Mouse (Mus musculus): ENCODE results near the gene Ivd. TPM values are rescaled to one million over a fixed set of nuclear protein-coding genes. Genes with fewer than 3 reads are reported as not detected.

Gene Ivd
- total RNA-seq, 2 experiments from 2014 or later, result 50.7 to 57.6 TPM

- intact Hi-C loops (cut with DNase I), result loop anchor here (5.0 to 10.0 kb wide), 3 partner anchors 136 to 619 kb away; partner anchors contain the start of gene Inafm2
- no peak for DNase-seq
Measured at GRCm38 (mm10) chr2:118881019-118881418, 19.3 kb downstream of the Ivd start.

- DNase-seq, result no peak
- intact Hi-C loops (cut with DNase I), result loop anchor here (5.0 to 10.0 kb wide), 3 partner anchors 137 to 620 kb away; partner anchors contain the start of gene Inafm2
Measured at GRCm38 (mm10) chr2:118881956-118882355, 20.2 kb downstream of the Ivd start.

GRCm38 (mm10) chr2:118882840-118883679 lies 21.3 kb downstream of the Ivd start:
- intact Hi-C loops (cut with DNase I), result loop anchor here (5.0 to 10.0 kb wide), 3 partner anchors 138 to 621 kb away; partner anchors contain the start of gene Inafm2
- peak; percentile 84 for DNase-seq

DNA sequence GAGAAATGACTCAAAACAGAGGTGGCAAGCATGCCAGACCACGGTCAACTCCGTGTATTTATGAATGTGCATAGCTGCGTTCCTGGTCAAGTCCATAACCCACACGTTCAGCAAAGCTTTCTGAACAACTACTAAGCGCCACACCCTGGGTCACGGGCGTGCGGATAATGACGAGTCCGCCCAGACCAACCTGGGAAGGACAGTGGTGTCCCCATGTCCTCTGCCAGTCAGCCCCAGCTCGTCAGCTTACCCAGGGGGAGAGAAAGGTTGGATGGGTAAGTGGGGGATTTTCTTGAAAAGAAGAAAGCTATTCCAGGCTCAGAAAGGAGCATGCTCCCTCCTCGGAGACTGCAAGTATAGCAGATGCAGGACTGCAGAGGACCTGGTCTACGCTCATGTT lies 25.7 kb downstream of the Ivd start:
- intact Hi-C loops (cut with DNase I), result loop anchor here (10.0 kb wide), 1 partner anchor 143 kb away; the partner anchor contains the start of gene Inafm2
- DNase-seq, result no peak

GRCm38 (mm10) chr2:118887845-118888548 lies 26.2 kb downstream of the Ivd start:
- intact Hi-C loops (cut with DNase I), result loop anchor here (10.0 kb wide), 1 partner anchor 143 kb away; the partner anchor contains the start of gene Inafm2
- no peak for DNase-seq

- no peak for DNase-seq
- intact Hi-C loops (cut with DNase I), result no loop called here
Measured at GRCm38 (mm10) chr2:118891173-118891572, 29.4 kb downstream of the Ivd start.

- intact Hi-C loops (cut with DNase I), result no loop called here
- DNase-seq, result peak; percentile 42
Measured at GRCm38 (mm10) chr2:118895990-118896913, 34.5 kb downstream of the Ivd start.

DNA sequence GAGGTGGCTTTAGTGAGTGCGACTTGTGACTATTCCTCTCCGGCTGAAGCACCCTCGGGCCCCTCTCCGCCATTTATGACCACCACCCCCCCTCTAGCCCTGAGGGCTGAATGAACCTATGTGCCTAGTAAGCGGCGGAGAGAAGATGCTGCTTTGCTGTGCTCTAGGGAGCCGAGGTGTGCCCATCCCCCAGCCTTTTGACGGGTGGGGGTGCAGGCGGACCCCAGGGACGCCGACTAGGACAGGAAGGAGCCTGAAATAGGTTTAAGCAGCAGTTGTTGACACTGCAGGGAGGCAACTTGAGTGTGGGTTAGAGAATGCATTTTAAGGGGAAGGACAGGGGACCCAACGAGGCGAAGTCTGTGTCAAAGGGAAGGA lies 35.1 kb downstream of the Ivd start:
- intact Hi-C loops (cut with DNase I), result no loop called here
- no peak for DNase-seq

- no peak for DNase-seq
- intact Hi-C loops (cut with DNase I), result no loop called here
Measured at GRCm38 (mm10) chr2:118897392-118897791, 35.6 kb downstream of the Ivd start.

GRCm38 (mm10) chr2:118897808-118898207 lies 36.1 kb downstream of the Ivd start:
- intact Hi-C loops (cut with DNase I), result no loop called here
- DNase-seq, result no peak

- no peak for DNase-seq
- intact Hi-C loops (cut with DNase I), result no loop called here
Measured at GRCm38 (mm10) chr2:118898771-118899170, 37.0 kb downstream of the Ivd start.

GRCm38 (mm10) chr2:118899306-118899705 lies 37.6 kb downstream of the Ivd start:
- DNase-seq, result no peak
- intact Hi-C loops (cut with DNase I), result no loop called here

- peak; percentile 22 for DNase-seq
- intact Hi-C loops (cut with DNase I), result loop anchor here (5.0 kb wide), 1 partner anchor 77 kb away; no protein-coding TSS in a partner anchor
Measured at GRCm38 (mm10) chr2:118899981-118900825, 38.4 kb downstream of the Ivd start, which contains the start of gene Bahd1. Bahd1 (plus strand) TSS chr2:118900377.

GRCm38 (mm10) chr2:118900826-118901140 lies 39.0 kb downstream of the Ivd start:
- peak; percentile 9 for DNase-seq
- intact Hi-C loops (cut with DNase I), result loop anchor here (5.0 kb wide), 1 partner anchor 77 kb away; no protein-coding TSS in a partner anchor

- intact Hi-C loops (cut with DNase I), result loop anchor here (5.0 kb wide), 1 partner anchor 76 kb away; no protein-coding TSS in a partner anchor
- DNase-seq, result peak; percentile 98
Measured at GRCm38 (mm10) chr2:118901175-118902031, 39.6 kb downstream of the Ivd start.

- intact Hi-C loops (cut with DNase I), result loop anchor here (5.0 kb wide), 1 partner anchor 75 kb away; no protein-coding TSS in a partner anchor
- DNase-seq, result peak; percentile 49
Measured at GRCm38 (mm10) chr2:118902051-118903025, 40.6 kb downstream of the Ivd start.

GRCm38 (mm10) chr2:118903333-118903741 lies 41.6 kb downstream of the Ivd start:
- peak; percentile 65 for DNase-seq
- intact Hi-C loops (cut with DNase I), result loop anchor here (5.0 kb wide), 1 partner anchor 74 kb away; no protein-coding TSS in a partner anchor
